Mouse (Mus musculus) CH12.LX (cell line): ENCODE measurements at regions not wholly inside any gene's neighbourhood (a gene's known extent, or its start where the extent isn't known, plus 50 kb on each side); places are given as distances from the start of the nearest gene placed in this dataset.

Experiments used
- CHD2 ChIP-seq: IDR thresholded peaks from 2 replicates; pipeline ENCODE4 v1.6.1; 2011; ENCODE audit warnings: low read length, improper control_type of control experiment
- CTCF ChIP-seq, 2 experiments: IDR thresholded peaks in 1 of 2; conservative IDR thresholded peaks in 1 of 2; 2 replicates each; pipeline ENCODE4 v1.5.1; 2011 to 2012; ENCODE audit warnings: low read depth in 2 of 2, low read length in 2 of 2, improper control_type of control experiment in 1 of 2, inconsistent platforms in 1 of 2, mild to moderate bottlenecking in 1 of 2, moderate library complexity in 1 of 2
- E2F4 ChIP-seq: IDR thresholded peaks from 2 replicates; pipeline ENCODE4 v1.6.1; 2011; ENCODE audit warnings: low read depth, low read length, improper control_type of control experiment; ENCODE audit not compliant: insufficient replicate concordance
- POLR2A ChIP-seq: IDR thresholded peaks from 2 replicates; pipeline ENCODE4 v1.6.1; 2011; ENCODE audit warnings: low read depth, mild to moderate bottlenecking, improper control_type of control experiment, low read length
- POLR2AphosphoS2 ChIP-seq: IDR thresholded peaks from 2 replicates; pipeline ENCODE4 v1.6.1; 2011; ENCODE audit warnings: low read depth, low read length, improper control_type of control experiment
- RAD21 ChIP-seq: IDR thresholded peaks from 2 replicates; pipeline ENCODE4 v1.6.1; 2011; ENCODE audit warnings: low read depth, mild to moderate bottlenecking, low read length, improper control_type of control experiment, moderate library complexity
- RCOR1 ChIP-seq: conservative IDR thresholded peaks from 2 replicates; pipeline ENCODE4 v1.6.1; 2012; ENCODE audit warnings: low read depth, mild to moderate bottlenecking, inconsistent platforms, low read length, improper control_type of control experiment
- TCF12 ChIP-seq: IDR thresholded peaks from 2 replicates; pipeline ENCODE4 v1.6.1; 2014; ENCODE audit warnings: low read depth, mild to moderate bottlenecking, inconsistent platforms, low read length, improper control_type of control experiment
- UBTF ChIP-seq: IDR thresholded peaks from 2 replicates; pipeline ENCODE4 v1.6.1; 2012; ENCODE audit warnings: low read depth, mild to moderate bottlenecking, inconsistent platforms, low read length, improper control_type of control experiment, moderate library complexity
- USF1 ChIP-seq: IDR thresholded peaks from 2 replicates; pipeline ENCODE4 v1.6.1; 2014; ENCODE audit warnings: low read depth, mild to moderate bottlenecking, inconsistent platforms, low read length, improper control_type of control experiment
- USF2 ChIP-seq: conservative IDR thresholded peaks from 2 replicates; pipeline ENCODE4 v1.6.1; 2011; ENCODE audit warnings: low read depth, low read length, improper control_type of control experiment
- ZKSCAN1 ChIP-seq: IDR thresholded peaks from 2 replicates; pipeline ENCODE4 v1.6.1; 2012; ENCODE audit warnings: low read depth, inconsistent platforms, low read length, improper control_type of control experiment, borderline replicate concordance
- ZNF384 ChIP-seq: IDR thresholded peaks from 2 replicates; pipeline ENCODE4 v1.6.1; 2012; ENCODE audit warnings: low read depth, low read length, improper control_type of control experiment, inconsistent platforms

DNA sequence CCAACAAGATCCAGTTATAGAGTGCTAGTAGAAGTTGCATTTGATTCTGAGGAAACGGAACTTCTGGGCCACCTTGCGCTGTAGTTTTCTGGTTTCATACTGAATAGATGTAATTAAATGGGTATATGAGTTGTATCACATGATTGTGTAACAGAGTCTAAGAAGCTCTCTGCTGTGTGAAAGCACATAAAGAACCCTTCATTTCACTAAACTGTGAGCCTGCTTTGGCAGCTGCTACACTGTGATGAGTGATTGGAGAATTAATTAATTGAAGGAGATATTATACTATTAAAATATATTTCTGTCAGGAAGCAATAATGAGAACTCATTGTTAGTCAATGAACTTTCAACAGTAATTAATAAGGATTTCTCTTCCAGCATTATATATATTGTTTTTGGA is 369.8 kb upstream of the Fbxo33 start:
- TF ChIP-seq POLR2A (no peak), USF2 (no peak), CTCF (conservative IDR thresholded peaks at IDR 0.05 in 1 of 2, IDR thresholded peaks at IDR 0.05 in 1 of 2; ENCODE audit: low read depth in 2 of 2, low read length in 2 of 2) (no peak), POLR2AphosphoS2 (no peak), UBTF (no peak), RAD21 (no peak), CHD2 (no peak), USF1 (no peak), RCOR1 (no peak), E2F4 (no peak), ZNF384 (no peak), TCF12 (no peak), ZKSCAN1 (no peak)
